Mouse (Mus musculus): ENCODE results near the gene Gltp. TPM values are rescaled to one million over a fixed set of nuclear protein-coding genes. Genes with fewer than 3 reads are reported as not detected.

The Gltp gene
- polyA plus RNA-seq, 1 experiment from 2014 or later, result 42.9 TPM

DNA sequence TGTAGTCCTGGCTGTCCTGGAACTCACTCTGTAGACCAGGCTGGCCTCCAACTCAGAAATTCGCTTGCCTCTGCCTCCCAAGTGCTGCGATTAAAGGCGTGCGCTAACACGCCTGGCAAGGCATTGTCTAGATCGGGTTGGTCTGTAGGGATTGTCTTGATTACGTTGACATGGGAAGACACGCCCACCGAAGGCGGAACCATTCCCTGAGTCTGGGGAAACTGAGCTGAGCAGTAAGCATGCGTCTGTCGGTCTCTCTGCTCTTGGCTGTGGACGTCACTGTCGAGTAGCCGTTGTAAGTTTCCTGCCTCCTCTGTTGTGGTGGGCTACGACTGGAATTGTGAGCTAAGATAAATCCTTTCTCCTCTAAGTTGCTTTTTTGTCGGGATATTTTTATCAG lies 6.2 kb upstream of the Gltp start:
- Histone ChIP-seq H3K27ac (no peak overlapping the region), H3K27me3 (peaks cover 10% of the 10 kb centered on the region)

DNA sequence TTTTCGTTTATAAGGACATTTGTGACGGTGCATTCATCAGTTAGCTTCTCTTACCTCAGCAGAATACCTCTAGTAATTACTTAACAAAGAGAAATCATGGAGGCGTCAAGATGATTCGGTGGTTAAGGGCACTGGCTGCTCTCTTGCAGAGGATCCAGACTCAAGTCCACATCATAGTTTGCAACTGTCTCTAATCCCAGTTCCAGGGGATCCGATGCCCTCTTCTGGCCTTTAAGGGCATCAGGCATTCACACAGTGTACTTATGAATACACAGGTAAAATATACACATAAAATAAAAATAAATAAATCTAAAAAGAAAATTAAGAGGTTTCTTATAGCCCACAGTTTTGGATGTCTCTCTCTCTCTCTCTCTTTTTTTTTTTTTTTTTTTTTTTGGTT lies 5.0 kb upstream of the Gltp start:
- Histone ChIP-seq H3K4me1 (replicated peaks) (peaks cover 4% of the 10 kb centered on the region), H3K27ac (no peak overlapping the region), H3K9me3 (no peaks in the 10 kb centered on the region), H3K36me3 (no peaks in the 10 kb centered on the region), H3K27me3 (peaks cover 10% of the 10 kb centered on the region), H3K4me3 (no peak overlapping the region), H3K9ac (no peak overlapping the region), H3K4me2 (no peak overlapping the region)
- WGBS, result 68% methylated on average over 5 of the region's 5 CpGs
- no peak for ATAC-seq (ENCODE audit: low FRiP score)

More for the DNA sequence above, 6.2 kb upstream of the Gltp start:
- Histone ChIP-seq H3K4me1 (replicated peaks) (no peaks in the 10 kb centered on the region), H3K4me2 (no peak overlapping the region), H3K36me3 (no peaks in the 10 kb centered on the region), H3K9me3 (no peaks in the 10 kb centered on the region), H3K9ac (no peak overlapping the region), H3K4me3 (no peak overlapping the region)
- 83% methylated on average over 17 of the region's 17 CpGs for WGBS
- no peak for ATAC-seq (ENCODE audit: low FRiP score)

DNA sequence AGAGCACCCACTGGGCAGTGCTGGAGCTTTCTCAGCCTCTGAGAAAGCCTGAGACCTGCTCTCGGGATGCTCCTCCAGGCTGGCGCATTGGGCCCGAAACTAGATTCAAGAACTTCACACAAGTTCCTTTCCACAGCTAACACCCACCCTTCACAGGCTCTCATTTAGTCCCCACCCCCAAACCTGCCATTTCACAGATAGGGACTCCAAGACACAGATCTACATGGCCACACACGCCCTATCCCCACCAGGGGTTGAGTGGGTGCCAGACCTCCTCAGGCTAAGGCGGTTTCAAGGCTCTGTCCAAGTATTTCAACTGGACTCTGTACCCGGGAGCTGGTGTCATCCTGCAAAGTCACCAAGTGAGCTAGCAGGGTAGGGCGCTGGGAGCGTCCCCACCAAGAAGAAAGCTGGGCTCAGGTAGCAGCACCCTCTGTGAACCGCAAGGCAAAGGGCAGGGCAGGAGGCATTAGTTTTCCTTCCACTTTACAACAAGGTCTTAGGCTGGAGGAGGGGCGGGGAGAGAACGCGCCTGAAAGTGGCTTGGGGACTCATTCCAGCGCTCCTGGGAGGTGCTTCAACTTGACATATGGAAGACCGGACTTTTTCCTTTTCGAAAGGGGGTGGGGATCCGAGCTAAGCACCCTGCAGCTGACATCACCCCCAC lies 951 bp downstream of the Gltp start:
- Histone ChIP-seq H3K4me2 (peak overlapping the region; percentile 89), H3K9ac (peak overlapping the region; percentile 93), H3K9me3 (no peaks in the 10 kb centered on the region), H3K4me3 (peak overlapping the region; percentile 75), H3K36me3 (no peaks in the 10 kb centered on the region), H3K27ac (no peak overlapping the region), H3K4me1 (replicated peaks) (peaks cover 24% of the 10 kb centered on the region), H3K27me3 (peaks cover 10% of the 10 kb centered on the region)
- ATAC-seq (ENCODE audit: low FRiP score), result no peak
- 21% methylated on average over 16 of the region's 16 CpGs for WGBS

DNA sequence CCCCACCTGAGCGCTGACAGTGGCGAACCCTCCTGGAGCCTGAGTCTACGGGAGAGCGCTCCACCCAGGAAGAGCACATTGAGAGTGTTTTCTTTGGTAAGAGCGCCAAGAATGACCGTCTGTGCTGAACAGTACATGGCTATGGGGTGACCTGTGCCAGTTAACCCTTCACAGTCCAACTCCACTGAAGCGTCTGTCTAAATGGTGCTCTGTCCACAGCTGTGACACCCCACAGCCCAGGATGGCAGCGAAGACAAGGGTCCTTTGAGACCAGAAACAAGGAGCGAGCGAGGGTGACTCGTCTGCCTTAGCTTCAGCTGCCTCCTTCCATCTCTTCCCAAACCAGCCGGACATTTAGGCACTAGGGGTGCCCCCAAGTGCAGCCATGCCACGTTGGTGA lies 2.1 kb downstream of the Gltp start:
- Histone ChIP-seq H3K36me3 (no peaks in the 10 kb centered on the region), H3K9me3 (no peaks in the 10 kb centered on the region), H3K27ac (no peak overlapping the region), H3K4me3 (no peak overlapping the region), H3K9ac (no peak overlapping the region), H3K27me3 (peaks cover 4% of the 10 kb centered on the region), H3K4me2 (no peak overlapping the region), H3K4me1 (replicated peaks) (peaks cover 24% of the 10 kb centered on the region)
- ATAC-seq (ENCODE audit: low FRiP score), result no peak
- WGBS, result 85% methylated on average over 13 of the region's 13 CpGs

DNA sequence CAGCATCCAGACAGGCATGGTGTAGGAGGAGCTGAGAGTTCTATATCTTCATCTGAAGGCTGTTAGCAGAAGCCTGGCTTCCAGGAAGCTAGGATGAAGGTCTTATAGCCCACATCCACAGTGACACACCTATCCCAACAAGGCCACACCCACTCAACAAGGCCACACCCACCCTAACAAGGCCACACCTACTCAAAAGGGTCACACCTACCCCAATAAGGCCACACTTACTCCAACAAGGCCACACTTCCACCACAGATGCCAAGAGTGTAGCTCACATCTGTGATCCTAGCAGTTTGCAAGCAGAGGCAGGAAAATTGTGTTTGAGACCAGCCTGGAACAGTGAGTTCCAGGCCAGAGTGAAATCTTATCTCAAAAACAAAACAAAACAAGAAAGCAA lies 2.9 kb downstream of the Gltp start:
- Histone ChIP-seq H3K27ac (no peak overlapping the region), H3K4me3 (no peak overlapping the region), H3K4me2 (no peak overlapping the region), H3K9ac (no peak overlapping the region), H3K4me1 (replicated peaks) (peaks cover 25% of the 10 kb centered on the region), H3K27me3 (no peaks in the 10 kb centered on the region), H3K36me3 (no peaks in the 10 kb centered on the region), H3K9me3 (no peaks in the 10 kb centered on the region)
- ATAC-seq (ENCODE audit: low FRiP score), result no peak

DNA sequence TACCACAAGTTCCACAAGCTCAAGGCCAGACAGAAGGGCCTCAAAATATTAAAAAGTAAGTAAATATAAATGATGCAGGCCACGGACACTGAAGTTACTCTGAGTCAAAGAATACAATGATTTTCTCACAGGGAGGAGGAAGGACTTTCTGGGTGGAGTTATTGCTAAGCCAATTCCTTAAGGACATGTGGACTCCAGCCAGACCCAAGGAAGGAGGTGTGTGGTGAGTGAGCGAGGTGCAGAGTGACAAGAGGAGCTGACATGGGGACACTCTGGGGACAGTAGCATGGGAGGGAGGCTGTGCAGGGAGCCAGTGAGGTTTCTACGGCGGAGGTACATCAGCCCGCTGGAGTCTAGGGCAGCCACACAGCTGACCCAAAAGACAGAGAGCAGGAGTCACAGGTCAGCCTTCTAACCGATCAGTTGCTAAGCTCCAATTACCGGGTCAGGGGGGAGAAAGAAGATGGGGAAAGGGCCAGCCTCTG lies 4.0 kb downstream of the Gltp start:
- Histone ChIP-seq H3K4me2 (no peak overlapping the region), H3K4me1 (replicated peaks) (peaks cover 29% of the 10 kb centered on the region), H3K36me3 (no peaks in the 10 kb centered on the region), H3K27ac (no peak overlapping the region), H3K27me3 (no peaks in the 10 kb centered on the region), H3K9me3 (no peaks in the 10 kb centered on the region), H3K4me3 (no peak overlapping the region), H3K9ac (no peak overlapping the region)
- no peak for ATAC-seq (ENCODE audit: low FRiP score)
- 70% methylated on average over 7 of the region's 7 CpGs for WGBS

DNA sequence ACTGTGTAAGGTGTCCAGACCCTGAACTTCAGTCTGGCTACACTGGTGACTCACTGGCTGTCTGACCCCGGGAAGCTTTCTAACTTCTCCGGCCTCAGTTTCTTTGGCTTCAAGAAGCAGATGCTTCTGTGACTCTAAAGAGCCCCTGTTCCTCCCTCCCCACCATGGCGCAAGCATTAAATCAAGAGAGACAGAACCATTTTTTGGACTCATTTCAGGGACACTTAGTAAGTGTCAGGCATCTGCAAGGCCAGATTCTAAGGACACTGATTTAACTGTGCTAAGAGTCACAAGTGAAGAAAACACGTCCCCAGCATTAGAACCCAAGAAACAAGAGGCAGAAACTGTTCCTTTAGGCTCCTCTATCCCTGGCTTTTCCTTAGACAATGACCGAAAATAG lies 4.8 kb downstream of the Gltp start:
- H3K4me3 ChIP-seq, result no peak overlapping the region
- no peaks in the 10 kb centered on the region for H3K36me3 ChIP-seq
- H3K4me2 ChIP-seq, result no peak overlapping the region
- ATAC-seq (ENCODE audit: low FRiP score), result no peak
- no peaks in the 10 kb centered on the region for H3K27me3 ChIP-seq
- H3K4me1 ChIP-seq (replicated peaks), result peaks cover 26% of the 10 kb centered on the region
- H3K27ac ChIP-seq, result no peak overlapping the region
- H3K9ac ChIP-seq, result no peak overlapping the region
- WGBS, result 96% methylated on average over 5 of the region's 5 CpGs
- H3K9me3 ChIP-seq, result no peaks in the 10 kb centered on the region

DNA sequence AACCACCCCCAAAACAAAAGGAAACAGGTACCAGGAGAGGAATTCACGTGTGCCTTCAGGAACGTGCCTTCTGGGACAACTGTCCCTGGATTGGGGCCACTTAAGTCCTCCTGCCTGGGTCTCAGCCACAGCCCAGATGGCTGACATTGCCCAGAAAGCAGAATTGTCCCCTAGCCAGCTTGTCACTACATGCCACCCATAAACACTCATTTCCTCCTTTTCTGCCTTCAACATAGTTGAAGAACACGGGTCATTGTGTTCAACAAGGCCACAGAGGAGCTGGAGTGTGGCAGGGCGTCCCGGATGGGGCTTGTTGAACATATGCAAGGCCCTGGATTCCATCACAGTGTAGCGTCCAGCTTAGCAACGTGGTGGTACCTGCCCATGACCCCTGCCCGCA lies 9.1 kb downstream of the Gltp start:
- Histone ChIP-seq H3K27ac (no peak overlapping the region), H3K4me1 (replicated peaks) (peaks cover 24% of the 10 kb centered on the region), H3K4me3 (no peak overlapping the region), H3K36me3 (peaks cover 15% of the 10 kb centered on the region), H3K4me2 (no peak overlapping the region), H3K9me3 (no peaks in the 10 kb centered on the region), H3K9ac (no peak overlapping the region), H3K27me3 (no peaks in the 10 kb centered on the region)
- WGBS, result 83% methylated on average over 8 of the region's 8 CpGs
- no peak for ATAC-seq (ENCODE audit: low FRiP score)

DNA sequence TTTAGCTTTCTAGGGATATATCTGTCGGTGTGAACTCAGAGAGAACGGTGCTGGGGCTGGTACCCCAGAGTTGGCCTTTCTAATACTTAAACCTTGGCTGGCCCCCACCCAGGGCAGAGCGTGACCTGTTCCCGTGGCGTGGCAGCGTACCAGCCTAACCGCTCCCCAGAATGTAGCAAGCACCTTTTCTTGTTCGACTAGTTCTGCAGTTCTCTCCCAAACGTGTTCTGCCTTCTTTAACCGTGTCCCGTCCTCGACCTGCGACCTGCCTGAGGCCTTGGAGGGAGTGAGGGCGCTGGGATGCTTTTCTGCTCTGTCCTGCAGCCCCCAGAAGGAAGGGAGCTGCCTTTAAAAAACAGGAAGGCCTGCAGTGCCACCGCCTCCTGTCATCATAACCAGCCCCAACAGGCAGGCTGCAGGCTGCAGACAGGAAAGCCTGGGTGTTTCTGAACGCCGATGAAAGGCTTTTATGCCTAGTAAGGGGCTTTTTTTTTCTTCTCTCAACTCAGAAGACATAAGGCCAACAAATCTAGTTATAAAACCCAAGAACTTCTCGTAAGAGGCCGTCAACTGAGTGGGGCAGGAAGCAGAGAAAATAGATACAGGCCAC lies 10.0 kb downstream of the Gltp start:
- Histone ChIP-seq H3K36me3 (peaks cover 24% of the 10 kb centered on the region), H3K4me2 (no peak overlapping the region), H3K4me3 (no peak overlapping the region), H3K27me3 (no peaks in the 10 kb centered on the region), H3K9ac (no peak overlapping the region), H3K4me1 (replicated peaks) (peaks cover 24% of the 10 kb centered on the region), H3K27ac (no peak overlapping the region; the same call in 1 of the 2 replicates), H3K9me3 (no peaks in the 10 kb centered on the region)
- ATAC-seq (ENCODE audit: low FRiP score), result no peak
- WGBS, result 81% methylated on average over 19 of the region's 19 CpGs

DNA sequence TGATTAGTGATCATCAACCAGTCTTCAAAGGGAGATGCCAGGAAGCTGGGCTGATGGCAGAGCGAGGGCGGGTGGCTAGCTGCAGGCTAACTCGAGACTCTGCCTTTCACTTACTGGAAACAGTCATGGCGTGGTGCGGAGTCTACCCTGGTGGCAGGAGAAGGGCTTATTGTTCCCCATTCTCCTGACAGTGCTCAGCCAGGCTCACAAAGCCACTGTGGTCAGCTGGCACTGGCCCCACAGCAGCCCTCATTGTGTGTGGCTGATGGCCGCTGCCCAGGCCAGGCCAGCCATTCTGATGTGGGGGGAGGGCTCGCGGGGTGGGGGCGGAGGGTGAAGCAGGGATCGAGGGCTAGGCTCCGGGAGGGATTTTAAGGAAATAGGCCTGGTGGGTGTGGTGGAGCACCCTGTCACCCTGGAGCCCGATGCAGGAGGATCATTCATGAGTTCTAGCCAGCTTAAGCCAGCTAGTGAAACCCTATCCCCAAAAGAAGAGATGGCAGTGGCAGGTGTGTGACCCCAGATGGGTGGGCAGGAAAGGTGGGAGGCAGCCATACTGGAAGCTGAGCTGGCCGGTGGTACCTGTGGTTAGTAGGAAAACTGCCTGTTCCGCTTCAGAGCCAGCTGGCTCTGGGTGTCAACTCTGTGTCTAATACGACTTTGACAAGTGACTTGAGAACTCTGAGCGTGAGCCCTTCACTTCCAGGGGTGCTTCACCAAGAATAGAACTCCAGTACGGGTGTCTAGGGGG lies 10.8 kb downstream of the Gltp start:
- no peak overlapping the region for H3K4me2 ChIP-seq
- H3K9ac ChIP-seq, result peak overlapping the region; percentile 49; the same call in 1 of the 2 replicates
- H3K4me3 ChIP-seq, result no peak overlapping the region
- H3K4me1 ChIP-seq (replicated peaks), result peaks cover 24% of the 10 kb centered on the region
- 54% methylated on average over 17 of the region's 17 CpGs for WGBS
- H3K36me3 ChIP-seq, result peaks cover 31% of the 10 kb centered on the region
- no peaks in the 10 kb centered on the region for H3K27me3 ChIP-seq
- no peak for ATAC-seq (ENCODE audit: low FRiP score)
- no peaks in the 10 kb centered on the region for H3K9me3 ChIP-seq
- H3K27ac ChIP-seq, result peak overlapping the region; percentile 35; the same call in 1 of the 2 replicates

DNA sequence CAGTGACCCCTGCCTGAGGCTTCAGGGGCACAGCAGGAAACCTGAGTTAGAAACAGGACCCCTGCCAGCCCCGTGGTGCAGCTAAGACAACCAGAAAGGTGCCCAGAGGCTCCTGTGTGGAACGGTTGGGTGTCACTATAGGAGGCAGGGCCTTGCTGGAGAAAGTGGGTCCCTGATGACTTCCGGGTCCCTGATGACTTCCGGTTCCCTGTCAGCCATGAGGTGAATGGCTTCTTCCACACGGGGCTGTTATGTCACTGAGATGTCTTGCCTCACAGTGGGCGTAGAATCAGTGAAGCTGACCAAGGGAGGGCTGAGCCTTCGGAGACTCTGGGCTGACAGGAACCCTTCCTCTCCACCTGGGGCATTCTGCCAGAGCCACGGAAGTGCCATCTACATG lies 16.2 kb downstream of the Gltp start:
- WGBS, result 90% methylated on average over 8 of the region's 8 CpGs
- H3K27me3 ChIP-seq, result no peaks in the 10 kb centered on the region
- no peak overlapping the region; the same call in 1 of the 2 replicates for H3K9ac ChIP-seq
- H3K4me1 ChIP-seq (replicated peaks), result peaks cover 5% of the 10 kb centered on the region
- H3K4me3 ChIP-seq, result no peak overlapping the region
- no peak overlapping the region for H3K4me2 ChIP-seq
- H3K27ac ChIP-seq, result no peak overlapping the region
- no peaks in the 10 kb centered on the region for H3K9me3 ChIP-seq
- no peak for ATAC-seq (ENCODE audit: low FRiP score)
- peaks cover 47% of the 10 kb centered on the region for H3K36me3 ChIP-seq

DNA sequence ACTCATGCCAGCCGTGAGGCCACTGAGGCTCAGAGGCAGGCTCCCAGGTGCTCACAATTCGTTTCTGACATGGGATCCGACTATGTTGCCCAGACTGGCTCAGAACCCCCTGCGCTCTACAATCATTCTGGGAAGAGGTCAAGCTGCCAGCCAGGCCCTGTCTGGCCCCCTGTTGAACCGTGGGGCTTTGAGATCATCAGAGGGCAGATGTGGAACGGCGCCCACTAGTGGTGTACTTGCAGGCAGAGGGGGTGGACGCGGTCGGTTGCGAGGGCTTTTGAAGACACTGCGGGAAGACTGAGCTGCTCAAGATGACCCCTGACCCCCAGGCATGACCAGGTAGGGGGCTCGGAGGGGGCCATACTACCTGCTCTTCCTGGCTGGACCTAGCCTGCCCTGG lies 17.7 kb downstream of the Gltp start:
- no peak overlapping the region for H3K9ac ChIP-seq
- WGBS, result 93% methylated on average over 13 of the region's 13 CpGs
- no peaks in the 10 kb centered on the region for H3K9me3 ChIP-seq
- no peak overlapping the region for H3K27ac ChIP-seq
- H3K36me3 ChIP-seq, result peaks cover 46% of the 10 kb centered on the region
- no peaks in the 10 kb centered on the region for H3K4me1 ChIP-seq (replicated peaks)
- no peak for ATAC-seq (ENCODE audit: low FRiP score)
- H3K27me3 ChIP-seq, result no peaks in the 10 kb centered on the region
- no peak overlapping the region for H3K4me2 ChIP-seq
- no peak overlapping the region for H3K4me3 ChIP-seq

All from hindbrain, embryonic 13.5 days (tissue).